Mouse (Mus musculus): Measurements from ENCODE around the gene Pafah2. TPM values are rescaled to one million over a fixed set of nuclear protein-coding genes. Genes with fewer than 3 reads are reported as not detected.

The Pafah2 gene
- polyA plus RNA-seq, 1 experiment from 2014 or later = 16.8 TPM

DNA sequence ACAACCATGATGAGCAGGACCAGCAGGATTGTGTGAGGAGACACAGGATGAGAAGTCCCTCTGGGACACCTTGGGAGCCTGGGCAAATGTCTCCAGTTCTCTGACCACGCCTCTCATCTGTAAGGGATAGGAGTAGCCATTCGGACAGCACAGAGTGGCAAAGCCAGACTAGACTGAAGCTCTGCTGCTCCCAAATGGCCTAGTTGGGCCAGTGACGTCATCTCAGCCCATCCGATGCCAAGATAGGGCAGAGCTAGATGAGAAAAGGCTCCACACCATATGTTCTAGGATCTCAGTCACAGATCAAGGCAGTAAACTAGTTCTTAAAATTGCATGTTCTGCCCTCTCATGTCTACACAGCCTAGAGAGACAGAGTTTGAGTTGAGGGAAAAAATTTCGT is 62.7 kb downstream of the Pafah2 start:
- no peaks in the 10 kb centered on the region for H3K27me3 ChIP-seq (ENCODE audit: control insufficient read depth, insufficient read depth, low read length)
- TF ChIP-seq CTCF (IDR thresholded peaks at IDR 0.05; ENCODE audit: low read depth) (no peak), EP300 (optimal IDR thresholded peaks at IDR 0.05) (no peak)
- no peak overlapping the region for H3K4me2 ChIP-seq (replicated peaks; ENCODE audit: low read depth)
- H3K27ac ChIP-seq (replicated peaks) = no peak overlapping the region
- no peak for DNase-seq (ENCODE audit: low spot score)
- no peak overlapping the region for H3K4me3 ChIP-seq (ENCODE audit: low read depth, low read length)
- ATAC-seq (ENCODE audit: low FRiP score, low TSS enrichment) = no peak
- no peak overlapping the region for H3K9ac ChIP-seq (ENCODE audit: low read length)
- H3K36me3 ChIP-seq (ENCODE audit: control insufficient read depth, insufficient read depth, low read length) = no peaks in the 10 kb centered on the region
- H3K4me1 ChIP-seq (replicated peaks; ENCODE audit: control insufficient read depth, insufficient read depth) = no peaks in the 10 kb centered on the region
- WGBS = 79% methylated on average over 5 of the region's 5 CpGs
- H3K9me3 ChIP-seq (ENCODE audit: control insufficient read depth, low read length) = no peaks in the 10 kb centered on the region

DNA sequence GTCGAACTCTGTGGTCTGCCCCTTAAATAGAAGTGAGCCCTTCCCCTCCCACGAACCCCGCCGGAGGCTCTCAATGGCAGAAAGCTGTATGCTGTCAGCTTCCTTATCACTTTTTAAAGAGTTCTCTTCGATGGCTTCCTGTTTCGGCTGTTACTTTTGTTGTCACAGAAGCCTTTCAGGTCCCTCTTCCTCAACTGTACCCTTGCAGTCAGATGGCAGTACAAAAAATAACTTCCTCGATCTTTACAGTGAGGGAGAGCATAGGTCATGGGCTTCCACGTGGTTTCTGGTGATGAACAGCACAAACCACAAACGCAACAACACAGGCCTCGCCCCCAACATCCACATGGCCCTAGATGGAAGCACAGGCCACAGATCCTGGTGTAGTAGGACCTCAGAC is 64.2 kb downstream of the Pafah2 start:
- H3K9ac ChIP-seq (ENCODE audit: low read length) = no peak overlapping the region
- no peak overlapping the region for H3K4me2 ChIP-seq (replicated peaks; ENCODE audit: low read depth)
- no peak overlapping the region for H3K27ac ChIP-seq (replicated peaks)
- no peaks in the 10 kb centered on the region for H3K9me3 ChIP-seq (ENCODE audit: control insufficient read depth, low read length)
- WGBS = 76% methylated on average over 10 of the region's 10 CpGs
- no peak overlapping the region for H3K4me3 ChIP-seq (ENCODE audit: low read depth, low read length)
- no peak for DNase-seq (ENCODE audit: low spot score)
- TF ChIP-seq EP300 (optimal IDR thresholded peaks at IDR 0.05) = no peak
- no peak for TF ChIP-seq CTCF (IDR thresholded peaks at IDR 0.05; ENCODE audit: low read depth)
- ATAC-seq (ENCODE audit: low FRiP score, low TSS enrichment) = no peak
- no peaks in the 10 kb centered on the region for H3K4me1 ChIP-seq (replicated peaks; ENCODE audit: control insufficient read depth, insufficient read depth)
- H3K27me3 ChIP-seq (ENCODE audit: control insufficient read depth, insufficient read depth, low read length) = no peaks in the 10 kb centered on the region
- H3K36me3 ChIP-seq (ENCODE audit: control insufficient read depth, insufficient read depth, low read length) = no peaks in the 10 kb centered on the region

DNA sequence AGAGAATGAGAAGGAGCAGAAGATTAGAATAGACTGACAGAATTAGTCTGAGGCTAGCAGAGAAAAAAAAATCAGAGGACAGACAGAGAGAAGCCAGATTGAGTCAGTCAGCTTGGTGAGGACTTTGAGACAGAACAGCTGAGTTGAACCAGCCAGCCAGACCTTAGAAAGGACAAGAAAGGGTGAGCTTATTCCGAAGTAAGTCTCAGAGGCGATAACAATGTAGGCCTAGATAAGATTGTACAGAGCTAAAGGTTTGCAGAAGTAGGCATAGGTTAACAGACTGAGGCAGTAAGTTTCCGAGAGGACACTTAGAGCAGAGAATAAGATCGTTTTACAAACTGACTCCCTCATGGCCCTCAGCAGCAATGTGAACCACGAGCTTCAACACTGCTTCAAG is 65.1 kb downstream of the Pafah2 start:
- Histone ChIP-seq H3K9ac (ENCODE audit: low read length) (no peak overlapping the region), H3K27ac (replicated peaks) (no peak overlapping the region), H3K9me3 (ENCODE audit: control insufficient read depth, low read length) (no peaks in the 10 kb centered on the region), H3K4me3 (ENCODE audit: low read depth, low read length) (no peak overlapping the region), H3K4me2 (replicated peaks; ENCODE audit: low read depth) (no peak overlapping the region), H3K36me3 (ENCODE audit: control insufficient read depth, insufficient read depth, low read length) (no peaks in the 10 kb centered on the region), H3K27me3 (ENCODE audit: control insufficient read depth, insufficient read depth, low read length) (no peaks in the 10 kb centered on the region), H3K4me1 (replicated peaks; ENCODE audit: control insufficient read depth, insufficient read depth) (no peaks in the 10 kb centered on the region)
- no peak for DNase-seq (ENCODE audit: low spot score)
- no peak for ATAC-seq (ENCODE audit: low FRiP score, low TSS enrichment)
- WGBS = 63% methylated on average over 5 of the region's 5 CpGs
- TF ChIP-seq CTCF (IDR thresholded peaks at IDR 0.05; ENCODE audit: low read depth) (no peak), EP300 (optimal IDR thresholded peaks at IDR 0.05) (no peak)

DNA sequence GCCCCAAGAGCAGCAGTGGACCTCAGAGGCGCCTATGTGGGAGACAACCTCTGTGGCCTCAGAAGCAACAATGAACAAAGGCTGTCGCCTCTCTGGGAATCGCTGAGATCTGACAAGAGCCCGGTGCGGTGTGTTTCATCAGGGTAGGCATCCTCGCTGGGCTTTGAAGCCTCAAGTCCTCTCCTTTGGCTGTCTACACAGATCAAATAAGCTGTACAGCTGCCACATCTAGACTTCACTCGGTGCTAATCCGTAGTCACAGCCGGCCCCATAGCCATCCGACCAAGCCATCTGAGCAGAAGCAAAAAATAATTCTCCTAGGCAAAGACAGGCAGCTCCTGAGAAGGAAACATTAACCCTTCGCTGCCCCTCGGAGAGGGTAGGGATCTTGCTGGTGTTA is 69.7 kb downstream of the Pafah2 start:
- Histone ChIP-seq H3K27me3 (ENCODE audit: control insufficient read depth, insufficient read depth, low read length) (no peaks in the 10 kb centered on the region), H3K36me3 (ENCODE audit: control insufficient read depth, insufficient read depth, low read length) (no peaks in the 10 kb centered on the region), H3K4me2 (replicated peaks; ENCODE audit: low read depth) (no peak overlapping the region), H3K4me3 (ENCODE audit: low read depth, low read length) (no peak overlapping the region), H3K9me3 (ENCODE audit: control insufficient read depth, low read length) (no peaks in the 10 kb centered on the region), H3K27ac (replicated peaks) (no peak overlapping the region), H3K9ac (ENCODE audit: low read length) (no peak overlapping the region), H3K4me1 (replicated peaks; ENCODE audit: control insufficient read depth, insufficient read depth) (no peaks in the 10 kb centered on the region)
- WGBS = 55% methylated on average over 12 of the region's 12 CpGs
- no peak for TF ChIP-seq EP300 (optimal IDR thresholded peaks at IDR 0.05)
- no peak for TF ChIP-seq CTCF (IDR thresholded peaks at IDR 0.05; ENCODE audit: low read depth)
- ATAC-seq (ENCODE audit: low FRiP score, low TSS enrichment) = no peak
- DNase-seq (ENCODE audit: low spot score) = no peak

DNA sequence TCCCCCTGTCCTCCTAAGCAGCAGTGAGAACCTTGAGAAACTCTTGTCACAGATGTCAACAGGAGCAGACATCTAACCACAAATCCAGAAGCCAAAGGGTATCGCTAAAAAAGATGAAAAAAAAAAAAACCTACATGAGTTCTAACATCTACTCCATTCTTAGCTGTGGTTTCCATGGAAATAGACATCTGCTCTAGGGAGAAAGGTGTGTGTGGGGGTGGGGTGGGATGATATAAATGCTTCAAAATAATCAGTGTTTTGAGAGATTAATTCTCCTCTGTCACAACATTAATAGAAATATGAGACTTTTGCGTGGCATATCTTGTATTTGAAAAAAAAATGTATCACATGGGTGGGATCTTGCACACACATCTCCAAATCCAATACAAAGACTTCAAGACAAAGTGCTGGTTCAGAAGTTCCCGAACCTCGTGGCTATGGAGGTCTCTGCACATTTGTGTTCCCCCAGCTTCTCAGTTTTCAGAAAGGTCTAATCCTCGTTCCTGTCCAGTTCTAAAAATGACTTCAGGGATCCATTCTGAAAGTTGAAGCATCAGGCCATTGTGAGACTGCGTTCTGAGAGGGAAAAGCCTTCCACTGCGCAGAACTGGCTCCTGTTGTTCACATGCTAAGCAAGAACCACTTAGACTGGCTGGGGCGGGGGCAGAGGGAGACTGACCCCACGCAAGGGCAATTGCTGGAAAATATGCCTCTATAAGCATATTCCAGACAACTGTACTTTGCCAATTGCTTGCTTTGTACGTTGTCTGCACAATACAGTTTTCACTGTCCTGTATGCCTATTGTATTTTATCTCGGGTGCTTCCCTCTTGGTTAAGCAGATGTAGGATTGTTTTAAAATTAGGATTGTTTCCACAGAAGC is 70.5 kb downstream of the Pafah2 start:
- H3K9ac ChIP-seq (ENCODE audit: low read length) = no peak overlapping the region
- TF ChIP-seq EP300 (optimal IDR thresholded peaks at IDR 0.05) (no peak), CTCF (IDR thresholded peaks at IDR 0.05; ENCODE audit: low read depth) (no peak)
- H3K9me3 ChIP-seq (ENCODE audit: control insufficient read depth, low read length) = no peaks in the 10 kb centered on the region
- ATAC-seq (ENCODE audit: low FRiP score, low TSS enrichment) = no peak
- no peaks in the 10 kb centered on the region for H3K27me3 ChIP-seq (ENCODE audit: control insufficient read depth, insufficient read depth, low read length)
- no peaks in the 10 kb centered on the region for H3K4me1 ChIP-seq (replicated peaks; ENCODE audit: control insufficient read depth, insufficient read depth)
- no peak overlapping the region for H3K4me3 ChIP-seq (ENCODE audit: low read depth, low read length)
- 0 out of 2 replicates have a peak overlapping the region, but pooled peaks have one; percentile 98 for H3K4me2 ChIP-seq (replicated peaks; ENCODE audit: low read depth)
- 66% methylated on average over 11 of the region's 11 CpGs for WGBS
- H3K27ac ChIP-seq (replicated peaks) = no peak overlapping the region
- no peaks in the 10 kb centered on the region for H3K36me3 ChIP-seq (ENCODE audit: control insufficient read depth, insufficient read depth, low read length)
- DNase-seq (ENCODE audit: low spot score) = no peak

Measured in stomach, postnatal 0 days (tissue).